Mouse (Mus musculus) heart, postnatal 0 days (tissue): ENCODE measurements around the gene Trp53i13. TPM values are rescaled to one million over a fixed set of nuclear protein-coding genes. Genes with fewer than 3 reads are reported as not detected.

Source experiments
- ATAC-seq: fragments of 200-750 bp; cut with Nextera tagmentation; 2 replicates; pipeline ENCODE4 v1.8.0; 2017; ENCODE audit warnings: low read depth, moderate number of reproducible peaks, moderate library complexity; ENCODE audit not compliant: insufficient read depth
- DNase-seq: peaks from one replicate; pipeline ENCODE4 v3.0.0-alpha.2; 2016; ENCODE audit warnings: low spot score
- H3K27ac ChIP-seq: fragments of 300-500 bp; sonication (generic); 2 replicates; pipeline ENCODE4 v1.5.1; 2014; ENCODE audit warnings: low read depth, mild to moderate bottlenecking
- H3K27me3 ChIP-seq: fragments of 300-500 bp; sonication (generic); 2 replicates; pipeline ENCODE4 v1.6.1; 2014; ENCODE audit warnings: low read length, mixed read lengths; ENCODE audit not compliant: control insufficient read depth, insufficient read depth
- H3K36me3 ChIP-seq: fragments of 300-500 bp; sonication (generic); replicated peaks from 2 replicates; pipeline ENCODE4 v1.6.1; 2014; ENCODE audit warnings: low read length, mixed read lengths; ENCODE audit not compliant: control insufficient read depth, insufficient read depth
- H3K4me1 ChIP-seq: fragments of 300-500 bp; sonication (generic); 2 replicates; pipeline ENCODE4 v1.6.1; 2014; ENCODE audit warnings: antibody characterized with exemption; ENCODE audit not compliant: control insufficient read depth, insufficient read depth
- H3K4me2 ChIP-seq: fragments of 300-500 bp; sonication (generic); 2 replicates; pipeline ENCODE4 v1.6.1; 2014; ENCODE audit warnings: low read depth, mild to moderate bottlenecking, low read length, moderate library complexity
- H3K4me3 ChIP-seq: fragments of 300-500 bp; sonication (generic); 2 replicates; pipeline ENCODE4 v1.5.1; 2014; ENCODE audit warnings: low read depth, low read length
- H3K9ac ChIP-seq: fragments of 300-500 bp; sonication (generic); replicated peaks from 2 replicates; pipeline ENCODE4 v1.6.1; 2014; ENCODE audit warnings: low read depth, low read length, mixed read lengths
- H3K9me3 ChIP-seq: fragments of 300-500 bp; sonication (generic); replicated peaks from 2 replicates; pipeline ENCODE4 v1.6.1; 2016; ENCODE audit warnings: low read length; ENCODE audit not compliant: control insufficient read depth
- CTCF ChIP-seq: IDR thresholded peaks from 2 replicates; pipeline ENCODE4 v1.5.1; 2016; ENCODE audit warnings: antibody characterized with exemption, control low read depth, low read depth
- EP300 ChIP-seq: IDR thresholded peaks from 2 replicates; pipeline ENCODE4 v1.6.1; 2016; ENCODE audit warnings: antibody characterized with exemption, low read depth
- WGBS: fragments of 180-500 bp; shearing (Covaris S2); extraction: QIAGEN DNeasy Blood & Tissue Kit; methylation state at CpG from one replicate; pipeline ENCODE4 v1.1.7; 2014; 5-methylcytosine and 5-hydroxymethylcytosine counted together
- polyA plus RNA-seq: library from polyadenylated mRNA; unstranded; fragments of >200 nt; fragmentation: Nextera tagmentation; extraction: Ambion mirVana; gene quantifications from 2 replicates; pipeline ENCODE4 v1.2.1, GENCODE M21; 2015
- total RNA-seq: library from RNA; depleted of rRNA; stranded (reverse); fragments of >200 nt; gene quantifications from 2 replicates; pipeline ENCODE4 v1.2.3, GENCODE M21; 2014; ENCODE audit warnings: low replicate concordance; rRNA removed

Gene Trp53i13
- total and polyA plus RNA-seq, 2 experiments from 2014 or later, result 13.3 to 23.8 TPM

- Histone ChIP-seq H3K9ac (peak overlapping the region; percentile 61), H3K4me2 (peak overlapping the region; percentile 82), H3K9me3 (no peaks in the 10 kb centered on the region), H3K27me3 (no peaks in the 10 kb centered on the region), H3K27ac (peak overlapping the region; percentile 98), H3K36me3 (peaks cover 3% of the 10 kb centered on the region), H3K4me3 (peak overlapping the region; percentile 61), H3K4me1 (peaks cover 22% of the 10 kb centered on the region)
- no peak for TF ChIP-seq EP300
- no peak for TF ChIP-seq CTCF
- no peak for ATAC-seq
- WGBS, result 25% methylated on average over 8 of the region's 8 CpGs
- no peak for DNase-seq
Measured at GRCm38 (mm10) chr11:77463101-77463445, 52.7 kb downstream of the Trp53i13 start.

- H3K27ac ChIP-seq, result peak within 1 kb of the TSS; percentile 98
- no peaks in the 10 kb centered on the region for H3K9me3 ChIP-seq
- peak within 1 kb of the TSS; percentile 61 for H3K9ac ChIP-seq
- H3K4me3 ChIP-seq, result peak within 1 kb of the TSS; percentile 61
- TF ChIP-seq CTCF (no peak), EP300 (peak; percentile 68; the same call in 1 of the 2 replicates)
- H3K36me3 ChIP-seq, result peaks cover 9% of the 10 kb centered on the region
- WGBS, result under 1% methylated on average over 73 of the region's 73 CpGs
- no peaks in the 10 kb centered on the region for H3K27me3 ChIP-seq
- ATAC-seq (peak; percentile 80), DNase-seq (peak; percentile 65)
- H3K4me2 ChIP-seq, result peak within 1 kb of the TSS; percentile 82
- peaks cover 22% of the 10 kb centered on the region for H3K4me1 ChIP-seq
Measured at GRCm38 (mm10) chr11:77462283-77463100, 53.3 kb downstream of the Trp53i13 start, which contains the start of gene Coro6. TSS of gene Coro6 (plus strand) at chr11:77462411.

- no peak for DNase-seq
- no peak for ATAC-seq
- peak overlapping the region; percentile 82 for H3K4me2 ChIP-seq
- H3K27ac ChIP-seq, result peak overlapping the region; percentile 98
- WGBS, result 4% methylated on average over 6 of the region's 6 CpGs
- H3K27me3 ChIP-seq, result no peaks in the 10 kb centered on the region
- TF ChIP-seq CTCF, result no peak
- TF ChIP-seq EP300, result 0 out of 2 replicates have a peak, but pooled peaks have one; percentile 5
- H3K9me3 ChIP-seq, result no peaks in the 10 kb centered on the region
- H3K4me1 ChIP-seq, result peaks cover 22% of the 10 kb centered on the region
- H3K36me3 ChIP-seq, result peaks cover 10% of the 10 kb centered on the region
- peak overlapping the region; percentile 61 for H3K4me3 ChIP-seq
- peak overlapping the region; percentile 61 for H3K9ac ChIP-seq
Measured at GRCm38 (mm10) chr11:77461856-77462255, 53.9 kb downstream of the Trp53i13 start.

Other genes starting within 250 kb of the Trp53i13 start
- 45.8 and 46.2 TPM in 2 replicates for gene Coro6, start 53.6 kb downstream of the Trp53i13 start, total RNA-seq
- gene Coro6, start 53.6 kb downstream of the Trp53i13 start, polyA plus RNA-seq, result 30.1 and 31.1 TPM in 2 replicates
- gene Ankrd13b, start 26.3 kb downstream of the Trp53i13 start, total RNA-seq, result 6.4 and 9.9 TPM in 2 replicates
- 2.6 and 2.7 TPM in 2 replicates for gene Ankrd13b, start 26.3 kb downstream of the Trp53i13 start, polyA plus RNA-seq
- 57.7 and 63.4 TPM in 2 replicates for gene Git1, start 22.4 kb downstream of the Trp53i13 start, total RNA-seq
- 5.5 and 6.2 TPM in 2 replicates for gene Git1, start 22.4 kb downstream of the Trp53i13 start, polyA plus RNA-seq
- gene Abhd15, start 859 bp downstream of the Trp53i13 start, total RNA-seq, result 2.1 and 4.4 TPM in 2 replicates
- gene Abhd15, start 859 bp downstream of the Trp53i13 start, polyA plus RNA-seq, result 0.86 and 1.2 TPM in 2 replicates
- not detected in 2 replicates for gene Gm10392, start 3.2 kb upstream of the Trp53i13 start, total RNA-seq
- 0.08 TPM in 1 of 2 replicates, not detected in the other for gene Gm10392, start 3.2 kb upstream of the Trp53i13 start, polyA plus RNA-seq
- gene Taok1, start 91.8 kb upstream of the Trp53i13 start, total RNA-seq, result 29.5 and 35.9 TPM in 2 replicates
- gene Taok1, start 91.8 kb upstream of the Trp53i13 start, polyA plus RNA-seq, result 13.7 and 14.2 TPM in 2 replicates
- 30.5 and 55.1 TPM in 2 replicates for gene Nufip2, start 170.2 kb upstream of the Trp53i13 start, total RNA-seq
- gene Nufip2, start 170.2 kb upstream of the Trp53i13 start, polyA plus RNA-seq, result 3.0 and 3.5 TPM in 2 replicates
- gene Cryba1, start 209.3 kb upstream of the Trp53i13 start, total RNA-seq, result not detected in 2 replicates
- not detected in 2 replicates for gene Cryba1, start 209.3 kb upstream of the Trp53i13 start, polyA plus RNA-seq
- gene Myo18a, start 247.3 kb upstream of the Trp53i13 start, total RNA-seq, result 181 and 218 TPM in 2 replicates
- gene Myo18a, start 247.3 kb upstream of the Trp53i13 start, polyA plus RNA-seq, result 80.0 and 82.5 TPM in 2 replicates